Mouse (Mus musculus): ENCODE results near the gene Ube4a. TPM values are rescaled to one million over a fixed set of nuclear protein-coding genes. Genes with fewer than 3 reads are reported as not detected.

Gene Ube4a
- total and polyA plus RNA-seq, 2 experiments from 2014 or later = 28.9 to 51.5 TPM

DNA sequence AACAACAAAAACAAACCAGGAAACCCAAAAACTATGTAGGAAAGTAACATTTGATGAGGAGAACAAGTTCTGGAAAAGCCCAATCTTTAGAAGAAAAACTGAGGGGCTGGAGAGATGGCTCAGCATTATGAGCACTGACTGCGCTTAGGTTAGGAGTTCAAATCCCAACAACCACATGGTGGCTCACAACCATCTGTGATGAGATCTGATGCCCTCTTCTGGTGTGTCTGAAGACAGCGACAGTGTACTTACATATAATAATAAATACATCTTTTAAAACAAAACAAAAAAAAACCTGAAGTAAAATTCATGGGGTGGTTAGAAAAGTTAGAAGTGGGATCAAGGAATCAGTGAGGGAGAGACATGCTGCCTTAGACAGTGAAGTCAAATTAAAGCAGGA, 43.9 kb downstream of the Ube4a start:
- ATAC-seq = no peak
- Histone ChIP-seq H3K4me2 (ENCODE audit: low read depth) (peak overlapping the region; percentile 66), H3K9ac (peak overlapping the region; percentile 85; the same call in 1 of the 2 replicates), H3K27me3 (ENCODE audit: insufficient read depth, low read length) (no peaks in the 10 kb centered on the region), H3K4me3 (ENCODE audit: low read depth, low read length) (peak overlapping the region; percentile 93), H3K36me3 (ENCODE audit: insufficient read depth) (no peaks in the 10 kb centered on the region), H3K9me3 (ENCODE audit: low read length) (no peaks in the 10 kb centered on the region), H3K27ac (ENCODE audit: low read depth, low read length) (peak overlapping the region; percentile 94), H3K4me1 (ENCODE audit: insufficient read depth) (peaks cover 6% of the 10 kb centered on the region)
- TF ChIP-seq CTCF (IDR thresholded peaks at IDR 0.05; ENCODE audit: low read depth) = peak; percentile 34; the same call in 1 of the 2 replicates
- no peak for DNase-seq
- WGBS = 72% methylated on average over 2 of the region's 2 CpGs

DNA sequence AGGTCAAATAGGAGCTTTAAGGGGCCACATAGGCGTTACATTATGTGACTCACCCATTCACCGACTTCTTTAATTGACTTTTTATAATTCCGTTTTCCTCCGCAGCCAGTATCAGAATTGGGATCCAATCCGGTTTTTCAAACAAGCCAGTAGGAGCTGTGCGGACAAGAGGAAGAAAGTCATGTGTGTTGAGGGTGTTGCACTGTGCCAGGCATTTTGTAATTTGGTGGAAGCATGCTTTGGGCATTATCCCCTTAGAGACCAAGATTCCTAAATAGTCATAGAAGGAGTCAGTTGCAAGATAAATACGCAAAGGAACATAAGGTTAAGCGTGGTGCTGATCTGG, 44.3 kb downstream of the Ube4a start:
- WGBS = under 1% methylated on average over 8 of the region's 8 CpGs
- Histone ChIP-seq H3K9ac (peak overlapping the region; percentile 85), H3K27me3 (ENCODE audit: insufficient read depth, low read length) (no peaks in the 10 kb centered on the region), H3K4me3 (ENCODE audit: low read depth, low read length) (peak overlapping the region; percentile 93), H3K4me2 (ENCODE audit: low read depth) (peak overlapping the region; percentile 66), H3K36me3 (ENCODE audit: insufficient read depth) (no peaks in the 10 kb centered on the region), H3K9me3 (ENCODE audit: low read length) (no peaks in the 10 kb centered on the region), H3K4me1 (ENCODE audit: insufficient read depth) (peaks cover 6% of the 10 kb centered on the region), H3K27ac (ENCODE audit: low read depth, low read length) (peak overlapping the region; percentile 94)
- DNase-seq = no peak
- no peak for TF ChIP-seq CTCF (IDR thresholded peaks at IDR 0.05; ENCODE audit: low read depth)
- peak; percentile 92 for ATAC-seq

DNA sequence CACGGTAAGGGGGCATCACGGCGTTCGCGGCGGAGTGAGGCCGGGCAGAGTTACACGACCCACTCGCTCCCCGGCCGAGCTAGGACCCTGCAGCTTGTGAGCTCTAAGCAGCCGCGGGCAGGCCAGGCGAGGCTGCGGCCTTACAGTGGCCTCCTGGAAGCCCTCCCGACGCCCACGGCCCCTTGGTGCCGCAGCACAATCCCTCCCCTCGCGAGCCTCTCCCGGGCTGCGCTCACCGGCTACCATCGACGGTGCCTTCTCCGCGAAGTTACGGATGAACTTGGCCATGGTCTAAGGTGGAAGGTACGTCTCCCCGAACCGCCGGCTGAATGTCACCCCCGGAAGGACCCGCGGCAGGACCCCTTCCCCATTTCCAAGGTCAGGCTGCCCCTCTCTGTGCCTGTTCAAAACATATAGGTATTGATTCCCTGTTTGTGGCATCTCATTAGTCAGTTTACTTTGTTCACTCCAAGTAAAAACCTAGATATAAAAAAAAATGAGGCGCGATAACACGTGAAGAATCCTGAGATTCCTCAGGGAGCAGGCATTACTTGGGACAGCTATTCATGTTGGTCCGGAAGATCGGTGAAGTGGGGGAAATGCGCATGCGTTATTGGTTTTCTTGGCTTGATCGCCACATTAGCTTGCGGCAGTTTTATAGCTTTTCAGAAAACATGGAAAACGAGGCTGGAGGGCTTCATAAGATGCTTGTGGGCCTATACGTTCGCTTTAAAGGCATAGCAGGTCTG, 44.9 kb downstream of the Ube4a start, which contains the start of gene Atp5l:
Gene Atp5l, minus strand, starts transcription at position 369 of the 749 bp plus-strand sequence.
- peaks cover 6% of the 10 kb centered on the region for H3K4me1 ChIP-seq (ENCODE audit: insufficient read depth)
- peak; percentile 99 for DNase-seq
- no peaks in the 10 kb centered on the region for H3K9me3 ChIP-seq (ENCODE audit: low read length)
- peak within 1 kb of the TSS; percentile 66 for H3K4me2 ChIP-seq (ENCODE audit: low read depth)
- WGBS = under 1% methylated on average over 48 of the region's 48 CpGs
- no peak for TF ChIP-seq CTCF (IDR thresholded peaks at IDR 0.05; ENCODE audit: low read depth)
- ATAC-seq = peak; percentile 93
- H3K9ac ChIP-seq = peak within 1 kb of the TSS; percentile 85
- H3K27ac ChIP-seq (ENCODE audit: low read depth, low read length) = peak within 1 kb of the TSS; percentile 94
- H3K36me3 ChIP-seq (ENCODE audit: insufficient read depth) = no peaks in the 10 kb centered on the region
- H3K4me3 ChIP-seq (ENCODE audit: low read depth, low read length) = peak within 1 kb of the TSS; percentile 93
- no peaks in the 10 kb centered on the region for H3K27me3 ChIP-seq (ENCODE audit: insufficient read depth, low read length)

DNA sequence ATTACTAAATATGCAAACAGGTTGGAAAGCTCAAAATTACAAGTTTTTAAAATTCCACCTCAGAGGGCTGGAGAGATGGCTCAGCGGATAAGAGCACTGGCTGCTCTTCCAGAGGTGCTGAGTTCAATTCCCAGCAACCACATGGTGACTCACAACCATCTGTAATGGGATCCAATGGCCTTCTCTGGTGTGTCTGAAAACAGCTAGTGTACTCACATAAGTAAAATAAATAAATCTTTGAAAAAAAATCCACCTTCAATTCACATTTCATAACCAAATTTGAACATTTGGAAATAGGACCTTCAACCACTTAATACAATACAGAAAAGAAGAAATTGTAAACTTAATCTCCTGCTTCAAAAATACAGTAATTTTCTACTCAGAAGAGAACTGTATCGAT, 45.8 kb downstream of the Ube4a start:
- Histone ChIP-seq H3K4me3 (ENCODE audit: low read depth, low read length) (peak overlapping the region; percentile 93), H3K9ac (peak overlapping the region; percentile 85), H3K9me3 (ENCODE audit: low read length) (no peaks in the 10 kb centered on the region), H3K27me3 (ENCODE audit: insufficient read depth, low read length) (no peaks in the 10 kb centered on the region), H3K27ac (ENCODE audit: low read depth, low read length) (no peak overlapping the region), H3K4me2 (ENCODE audit: low read depth) (peak overlapping the region; percentile 66), H3K4me1 (ENCODE audit: insufficient read depth) (peaks cover 6% of the 10 kb centered on the region), H3K36me3 (ENCODE audit: insufficient read depth) (no peaks in the 10 kb centered on the region)
- no peak for DNase-seq
- no peak for TF ChIP-seq CTCF (IDR thresholded peaks at IDR 0.05; ENCODE audit: low read depth)
- ATAC-seq = no peak
- 42% methylated on average over 2 of the region's 2 CpGs for WGBS

DNA sequence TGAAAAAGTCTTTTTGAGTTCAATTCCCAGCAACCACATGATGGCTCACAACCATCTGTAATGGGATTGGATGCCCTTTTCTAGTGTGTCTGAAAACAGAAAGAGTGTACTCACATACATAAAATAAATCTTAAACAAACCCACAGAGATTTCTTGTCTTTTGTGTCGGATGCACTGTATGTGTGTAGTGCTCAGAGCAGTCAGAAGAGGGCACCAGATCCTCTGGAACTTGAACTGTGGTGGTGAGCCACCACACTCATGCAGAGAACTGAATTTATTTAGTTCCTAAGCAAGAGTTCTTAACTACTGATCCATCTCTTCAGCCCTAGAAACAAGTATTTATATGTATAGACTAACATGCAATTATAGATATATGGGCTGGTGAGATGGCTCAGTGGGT, 49.2 kb downstream of the Ube4a start:
- Histone ChIP-seq H3K9ac (no peak overlapping the region), H3K27ac (ENCODE audit: low read depth, low read length) (no peak overlapping the region), H3K4me1 (ENCODE audit: insufficient read depth) (peaks cover 6% of the 10 kb centered on the region), H3K27me3 (ENCODE audit: insufficient read depth, low read length) (no peaks in the 10 kb centered on the region), H3K4me2 (ENCODE audit: low read depth) (no peak overlapping the region), H3K9me3 (ENCODE audit: low read length) (no peaks in the 10 kb centered on the region), H3K36me3 (ENCODE audit: insufficient read depth) (peaks cover 14% of the 10 kb centered on the region), H3K4me3 (ENCODE audit: low read depth, low read length) (no peak overlapping the region)
- WGBS = 39% methylated on average over 1 of the region's 1 CpGs
- ATAC-seq = no peak
- peak; percentile 65 for TF ChIP-seq CTCF (IDR thresholded peaks at IDR 0.05; ENCODE audit: low read depth)
- DNase-seq = peak; percentile 49

DNA sequence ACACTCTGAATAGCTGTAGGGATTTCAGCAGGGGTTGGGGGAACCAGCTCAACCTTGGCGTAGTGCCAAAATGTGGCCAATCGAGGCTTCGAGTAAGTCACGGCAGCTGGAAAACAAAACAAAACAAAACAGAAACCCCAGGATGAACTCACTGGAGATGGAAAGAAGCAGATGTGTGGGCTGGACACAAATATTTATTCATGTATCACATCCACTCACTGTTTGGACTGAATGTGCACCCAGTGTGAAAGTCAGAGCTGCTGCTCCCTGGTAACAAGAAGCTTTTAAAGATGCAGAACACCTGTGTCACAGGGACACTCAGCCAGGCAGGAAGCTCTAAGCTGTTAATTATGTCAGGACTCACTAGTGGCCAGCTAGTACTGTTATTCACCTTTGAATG, 50.7 kb downstream of the Ube4a start:
- 24% methylated on average over 4 of the region's 4 CpGs for WGBS
- no peaks in the 10 kb centered on the region for H3K9me3 ChIP-seq (ENCODE audit: low read length)
- H3K9ac ChIP-seq = no peak overlapping the region
- H3K27me3 ChIP-seq (ENCODE audit: insufficient read depth, low read length) = no peaks in the 10 kb centered on the region
- peaks cover 23% of the 10 kb centered on the region for H3K36me3 ChIP-seq (ENCODE audit: insufficient read depth)
- H3K4me1 ChIP-seq (ENCODE audit: insufficient read depth) = peaks cover 6% of the 10 kb centered on the region
- no peak overlapping the region for H3K27ac ChIP-seq (ENCODE audit: low read depth, low read length)
- DNase-seq = no peak
- no peak for ATAC-seq
- no peak overlapping the region for H3K4me3 ChIP-seq (ENCODE audit: low read depth, low read length)
- no peak overlapping the region for H3K4me2 ChIP-seq (ENCODE audit: low read depth)
- TF ChIP-seq CTCF (IDR thresholded peaks at IDR 0.05; ENCODE audit: low read depth) = no peak

DNA sequence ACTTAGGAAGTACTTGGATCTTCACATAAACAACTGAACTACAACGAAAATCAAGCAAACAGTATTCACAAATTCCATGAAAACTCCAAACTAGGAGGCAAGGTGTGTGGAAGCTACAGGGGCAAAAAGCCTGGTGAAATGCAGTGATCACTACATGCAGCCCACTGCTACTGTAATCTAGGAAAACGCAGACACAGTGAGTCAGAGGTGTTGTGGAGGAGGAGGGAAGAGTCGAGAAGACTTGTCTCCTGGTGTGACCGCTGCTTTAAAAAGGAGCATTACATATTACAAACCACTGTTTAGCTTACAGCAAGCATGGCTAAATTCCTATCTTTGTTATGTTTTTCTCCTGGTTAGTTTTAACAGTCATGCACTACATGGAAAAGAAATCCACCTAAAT, 54.0 kb downstream of the Ube4a start:
- ATAC-seq (no peak), DNase-seq (no peak)
- Histone ChIP-seq H3K36me3 (ENCODE audit: insufficient read depth) (peaks cover 23% of the 10 kb centered on the region), H3K9me3 (ENCODE audit: low read length) (no peaks in the 10 kb centered on the region), H3K27ac (ENCODE audit: low read depth, low read length) (no peak overlapping the region), H3K4me2 (ENCODE audit: low read depth) (no peak overlapping the region), H3K4me3 (ENCODE audit: low read depth, low read length) (no peak overlapping the region), H3K9ac (no peak overlapping the region), H3K27me3 (ENCODE audit: insufficient read depth, low read length) (no peaks in the 10 kb centered on the region), H3K4me1 (ENCODE audit: insufficient read depth) (no peaks in the 10 kb centered on the region)
- no peak for TF ChIP-seq CTCF (IDR thresholded peaks at IDR 0.05; ENCODE audit: low read depth)
- 93% methylated on average over 4 of the region's 4 CpGs for WGBS
